Mouse (Mus musculus) splenic B cell, adult 2 months (primary cell): Measurements from ENCODE around the gene Cbx4.

Experiments used
- DNase-seq: peaks from one replicate; pipeline ENCODE4 v3.0.0-alpha.2; 2011; ENCODE audit warnings: low read depth, low spot score
- H3K27me3 ChIP-seq: 2 replicates; pipeline ENCODE4 v1.6.1; 2012; ENCODE audit warnings: mild to moderate bottlenecking, low read length, moderate library complexity, mixed read lengths; ENCODE audit not compliant: control insufficient read depth, poor library complexity, insufficient read depth, severe bottlenecking
- H3K36me3 ChIP-seq: 2 replicates; pipeline ENCODE4 v1.6.1; 2012; ENCODE audit warnings: mild to moderate bottlenecking, low read length, moderate library complexity, mixed read lengths; ENCODE audit not compliant: control insufficient read depth, poor library complexity, insufficient read depth, severe bottlenecking

Cbx4 gene

DNA sequence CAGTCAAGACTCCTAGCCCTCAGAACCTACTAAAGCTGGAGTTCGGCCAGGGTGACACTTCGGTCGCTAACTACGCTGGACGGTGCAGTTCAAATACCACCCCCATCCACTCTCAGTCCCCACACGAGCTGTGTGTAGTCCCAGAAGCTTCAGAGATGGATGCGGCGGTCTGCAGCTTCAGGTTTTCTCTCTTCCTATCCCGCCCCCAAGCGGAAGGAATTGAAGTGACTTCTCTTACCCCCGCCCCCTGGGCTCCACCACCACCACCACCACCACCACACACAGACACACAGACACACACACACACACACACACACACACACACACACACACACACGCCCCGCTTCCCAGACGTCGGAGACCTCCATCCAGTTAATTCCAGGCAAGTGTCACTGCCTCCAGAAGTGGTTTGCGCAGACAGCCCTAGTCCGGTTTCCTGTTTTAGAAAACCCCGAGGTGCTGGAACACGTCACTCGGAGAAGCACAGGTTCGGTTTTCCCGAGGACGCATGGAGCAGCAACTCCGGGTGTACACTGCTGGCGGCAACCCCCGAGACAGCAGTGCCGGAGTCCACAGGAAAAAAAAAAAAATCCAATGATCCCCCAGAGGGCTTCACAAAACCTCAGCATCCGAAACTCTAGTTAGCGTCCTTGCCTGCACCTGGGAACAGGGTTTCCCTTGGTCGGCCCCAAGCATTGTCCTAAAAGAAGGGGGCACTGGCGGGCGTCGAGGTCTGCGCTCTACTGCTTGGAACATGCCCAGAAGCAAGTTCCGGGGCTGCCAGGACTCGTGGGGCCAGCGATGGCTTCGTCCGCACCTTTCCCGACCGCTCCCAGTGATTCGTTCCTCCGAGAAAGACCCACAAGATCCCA, 38.5 kb downstream of the Cbx4 start:
- peaks cover 4% of the 10 kb centered on the region; the same call in 1 of the 2 replicates for H3K27me3 ChIP-seq
- peak; percentile 48 for DNase-seq

GRCm38 (mm10) chr11:119046601-119047245, 39.3 kb downstream of the Cbx4 start:
- no peaks in the 10 kb centered on the region for H3K36me3 ChIP-seq
- H3K27me3 ChIP-seq: peaks cover 4% of the 10 kb centered on the region; the same call in 1 of the 2 replicates
- peak; percentile 64 for DNase-seq

More for the DNA sequence above, 38.5 kb downstream of the Cbx4 start:
- H3K36me3 ChIP-seq: no peaks in the 10 kb centered on the region

DNA sequence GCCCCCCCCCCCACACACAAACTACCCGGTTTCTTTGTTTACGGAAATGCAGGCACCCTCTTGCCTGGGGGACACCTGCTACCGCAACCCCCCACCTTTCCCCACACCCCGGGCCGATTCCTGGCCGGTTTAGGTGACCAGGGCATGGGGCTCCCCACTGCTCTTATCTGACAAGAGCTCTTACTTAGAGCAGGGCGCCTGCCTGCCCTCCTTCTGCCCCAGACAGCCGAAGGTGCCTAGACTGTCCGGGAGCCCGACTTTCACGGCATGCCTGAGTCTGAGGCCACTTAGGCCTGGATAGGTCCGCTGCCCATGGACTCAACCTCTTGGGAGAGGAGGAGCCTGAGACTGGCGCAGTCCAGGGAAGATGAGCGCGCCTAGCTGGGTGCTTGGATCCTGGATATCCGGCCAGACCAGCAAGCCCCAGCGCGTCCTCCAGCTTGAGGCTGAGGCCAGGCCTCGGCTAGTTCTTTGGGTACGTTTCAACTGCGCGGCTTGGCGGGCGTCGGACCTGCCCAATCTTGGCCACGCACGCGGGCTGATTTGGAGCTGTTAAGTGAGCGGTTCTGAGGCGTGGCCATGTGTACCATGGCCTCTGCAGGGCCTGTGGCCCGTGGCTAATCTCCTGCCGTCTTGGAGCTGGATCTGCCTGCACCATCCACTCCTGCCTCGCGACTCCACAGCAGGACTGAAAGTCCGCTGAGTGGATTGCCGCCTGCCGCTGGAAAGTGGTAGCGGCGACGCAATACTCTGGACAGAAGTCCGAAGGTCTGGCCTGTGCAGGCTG, 41.3 kb downstream of the Cbx4 start:
- no peak for DNase-seq
- Histone ChIP-seq H3K36me3 (no peaks in the 10 kb centered on the region), H3K27me3 (peaks cover 4% of the 10 kb centered on the region; the same call in 1 of the 2 replicates)

- H3K27me3 ChIP-seq: peaks cover 4% of the 10 kb centered on the region
- no peaks in the 10 kb centered on the region for H3K36me3 ChIP-seq
- DNase-seq: peak; percentile 57
Measured at GRCm38 (mm10) chr11:119043761-119044550, 42.1 kb downstream of the Cbx4 start.

- peaks cover 3% of the 10 kb centered on the region for H3K36me3 ChIP-seq
- no peak for DNase-seq
- H3K27me3 ChIP-seq: peaks cover 4% of the 10 kb centered on the region
Measured at GRCm38 (mm10) chr11:119043273-119043540, 42.8 kb downstream of the Cbx4 start.

DNA sequence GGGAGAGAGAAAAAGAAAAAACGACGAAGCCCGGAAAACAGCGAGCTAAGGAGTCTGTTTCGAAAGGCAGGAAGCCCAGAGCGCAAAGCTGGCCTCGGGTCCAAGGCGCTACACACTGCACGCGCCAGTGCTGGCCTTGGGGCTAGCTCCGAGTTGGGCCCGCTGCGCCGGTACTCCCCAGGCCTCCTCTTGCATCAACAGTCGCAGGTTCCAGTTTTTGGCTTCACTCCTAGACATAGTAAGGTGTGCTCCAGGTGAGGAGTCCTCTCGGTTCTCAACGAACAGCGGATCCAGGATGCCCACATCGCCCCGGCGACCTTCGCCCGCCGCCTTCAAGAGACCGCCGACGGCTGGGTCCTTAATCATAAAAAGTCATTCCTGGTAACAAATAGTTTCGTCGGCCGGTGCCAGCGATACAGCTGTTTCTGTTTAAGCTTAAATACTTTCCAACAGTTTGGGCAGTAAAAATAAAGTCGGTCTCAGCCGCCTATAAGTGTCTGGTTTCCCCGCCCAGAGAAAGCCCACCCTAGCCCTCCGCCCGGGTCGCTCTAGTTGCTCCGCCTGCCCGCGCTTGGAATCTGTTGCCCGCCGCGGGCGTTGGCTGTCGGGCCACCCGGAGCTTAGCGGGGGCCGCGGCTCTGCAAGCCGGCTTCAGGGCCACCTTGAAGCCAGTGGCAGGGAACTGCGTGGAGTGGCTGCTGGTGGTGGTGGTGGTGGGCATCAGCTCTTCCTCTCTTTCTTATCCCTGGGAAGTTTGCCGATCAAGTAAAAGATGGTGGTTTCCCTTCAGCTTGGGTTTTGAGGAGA, 43.4 kb downstream of the Cbx4 start:
- Histone ChIP-seq H3K36me3 (peaks cover 3% of the 10 kb centered on the region), H3K27me3 (peaks cover 4% of the 10 kb centered on the region)
- peak; percentile 36 for DNase-seq

- peaks cover 6% of the 10 kb centered on the region for H3K27me3 ChIP-seq
- peak; percentile 67 for DNase-seq
- H3K36me3 ChIP-seq: peaks cover 3% of the 10 kb centered on the region
Measured at GRCm38 (mm10) chr11:119041750-119042465, 44.1 kb downstream of the Cbx4 start.

GRCm38 (mm10) chr11:119041325-119041716, 44.7 kb downstream of the Cbx4 start:
- Histone ChIP-seq H3K27me3 (peaks cover 6% of the 10 kb centered on the region), H3K36me3 (peaks cover 3% of the 10 kb centered on the region)
- DNase-seq: no peak

- peak; percentile 99 for DNase-seq
- Histone ChIP-seq H3K36me3 (peaks cover 3% of the 10 kb centered on the region), H3K27me3 (peaks cover 6% of the 10 kb centered on the region)
Measured at GRCm38 (mm10) chr11:119040600-119041324, 45.3 kb downstream of the Cbx4 start, which contains the start of gene Cbx8. Gene Cbx8 (minus strand): TSS chr11:119040969.

GRCm38 (mm10) chr11:119039732-119040512, 46.1 kb downstream of the Cbx4 start:
- Histone ChIP-seq H3K27me3 (peaks cover 6% of the 10 kb centered on the region), H3K36me3 (peaks cover 3% of the 10 kb centered on the region)
- DNase-seq: no peak

- Histone ChIP-seq H3K27me3 (peaks cover 1% of the 10 kb centered on the region), H3K36me3 (peaks cover 3% of the 10 kb centered on the region)
- DNase-seq: no peak
Measured at GRCm38 (mm10) chr11:119038744-119039484, 47.1 kb downstream of the Cbx4 start.
